Mouse (Mus musculus) activated CD4-positive, CD25-positive, alpha-beta regulatory T cell, adult 9 weeks (primary cell): ENCODE results near the gene Cby3. TPM values are rescaled to one million over a fixed set of nuclear protein-coding genes. Genes with fewer than 3 reads are reported as not detected.

Source experiments
- polyA plus RNA-seq: library from polyadenylated mRNA; unstranded; fragments of 100-300 nt; shearing (Covaris generic); gene quantifications from one replicate; pipeline ENCODE4 v1.2.1, GENCODE M21; 2017

Gene Cby3
- polyA plus RNA-seq, result not detected

DNA sequence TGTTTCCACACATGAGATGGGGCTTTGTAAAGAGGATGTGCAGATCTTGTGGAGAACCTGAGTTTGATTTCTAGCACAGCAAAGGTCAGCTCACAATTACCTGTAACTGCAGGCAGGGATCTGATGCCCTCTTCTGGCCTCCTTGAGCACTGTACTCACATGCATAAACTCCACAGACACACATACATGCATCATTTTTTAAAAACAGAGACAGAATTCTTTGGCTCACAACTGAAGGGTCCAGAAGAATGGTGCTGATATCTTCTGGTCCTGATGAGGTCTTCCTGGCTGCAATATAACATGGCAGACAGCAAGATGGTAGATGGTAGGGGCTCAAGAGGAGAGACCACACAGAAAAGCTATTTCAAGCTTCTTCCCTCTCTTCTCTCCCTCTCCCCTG lies at the start of gene Cby3:
Gene Cby3, plus strand, starts transcription at position 301 of the 400 bp plus-strand sequence.

DNA sequence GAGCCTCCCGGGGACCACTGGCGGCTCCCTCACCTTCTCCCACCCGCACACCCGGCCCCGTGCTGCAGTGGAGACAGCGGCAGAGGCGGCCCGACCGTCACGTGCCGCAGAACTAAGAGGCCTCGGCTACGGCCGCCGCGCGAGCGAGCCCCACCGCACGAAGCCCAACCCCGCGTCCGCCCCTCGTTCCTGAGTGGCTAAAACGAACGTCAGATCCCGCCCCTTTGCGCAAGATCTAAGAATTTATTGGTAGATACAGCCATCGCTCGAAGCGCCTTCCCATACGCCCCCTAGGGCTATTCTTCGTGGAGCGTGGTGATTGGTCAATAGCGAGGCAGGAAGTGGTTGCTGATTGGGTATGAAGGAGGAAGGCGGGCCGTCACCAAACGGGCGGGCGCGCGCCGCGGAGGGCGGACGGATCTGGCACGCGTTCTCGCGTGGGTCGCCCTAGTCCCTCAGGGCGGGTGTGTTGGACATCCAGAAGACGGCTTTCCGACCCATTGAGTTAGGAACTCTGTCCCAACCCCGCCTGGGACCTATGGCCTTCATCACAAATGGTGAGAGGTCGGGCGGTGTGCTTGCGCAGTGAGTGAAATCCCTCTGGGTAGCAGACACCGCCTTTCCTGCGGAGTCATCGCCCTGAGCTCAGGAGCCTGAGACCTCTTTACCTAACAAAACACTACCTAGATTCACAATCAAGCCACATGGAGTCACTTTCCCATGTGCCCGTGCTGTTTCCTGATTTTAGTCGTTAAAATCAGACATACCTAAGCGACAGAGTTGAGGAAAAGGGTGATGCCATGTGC lies 28.6 kb upstream of the Cby3 start, which contains the start of gene Canx:
Gene Canx, minus strand, starts transcription at position 178 of the 806 bp plus-strand sequence.

DNA sequence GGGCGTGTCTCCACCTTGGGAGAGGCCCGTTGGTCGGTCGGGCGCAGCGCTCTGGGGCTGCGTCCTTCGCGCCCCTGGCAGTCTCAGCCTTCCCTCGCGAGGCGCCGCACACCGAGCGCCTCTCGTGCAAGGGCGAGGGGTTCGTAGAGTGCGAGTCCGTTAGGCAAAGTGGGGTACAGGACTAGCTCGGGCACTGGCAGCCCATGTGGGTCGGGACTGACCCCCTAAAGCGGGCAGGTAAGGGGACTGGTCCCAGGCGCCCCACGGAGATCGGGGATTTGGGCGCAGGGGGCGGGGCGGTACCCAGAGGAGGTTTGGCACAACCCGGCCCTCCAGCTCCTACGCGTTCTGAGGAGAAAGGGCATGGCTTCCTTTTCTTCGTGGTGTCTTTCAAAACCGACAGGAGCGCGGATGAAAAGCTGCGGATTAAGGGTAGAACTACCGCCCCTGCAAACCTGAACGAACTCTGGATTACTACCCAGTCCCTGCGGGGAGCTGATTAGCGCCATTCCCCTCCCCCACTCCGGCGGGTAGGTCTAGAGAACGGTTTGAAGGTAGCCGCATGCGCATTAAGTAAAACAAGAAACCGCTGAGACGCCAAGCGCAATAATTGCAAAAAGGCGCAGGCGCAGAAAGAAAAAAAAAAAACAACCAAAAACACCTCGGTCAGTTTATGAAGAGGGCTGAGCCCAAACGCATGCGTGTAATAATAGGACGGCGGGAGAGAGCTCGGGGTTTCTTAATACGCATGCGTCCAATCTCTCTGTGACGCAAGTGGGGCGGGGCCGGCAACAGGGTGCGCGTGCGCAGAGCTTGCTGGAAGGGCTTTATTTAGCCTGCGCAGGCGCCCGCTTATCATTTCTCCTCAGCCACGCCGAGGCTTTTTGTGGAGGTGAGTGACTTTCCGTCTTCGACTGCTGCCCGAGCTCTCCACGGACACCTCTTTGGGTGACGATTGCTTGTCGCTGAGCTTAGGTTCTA lies 22.9 kb downstream of the Cby3 start, which contains the start of gene Hnrnph1:
Gene Hnrnph1, plus strand, starts transcription at position 80 of the 981 bp plus-strand sequence.

Other genes with a start within 250 kb of the Cby3 start
- 55.6 TPM for gene Tbc1d9b, start 223.1 kb upstream of the Cby3 start, polyA plus RNA-seq
- gene Mrnip, start 180.0 kb upstream of the Cby3 start, polyA plus RNA-seq, result 4.8 TPM
- 375 TPM for gene Sqstm1, start 143.6 kb upstream of the Cby3 start, polyA plus RNA-seq
- gene Mgat4b, start 143.6 kb upstream of the Cby3 start, polyA plus RNA-seq, result 2.5 TPM
- gene Ltc4s, start 115.8 kb upstream of the Cby3 start, polyA plus RNA-seq, result 1.8 TPM
- gene Maml1, start 62.2 kb upstream of the Cby3 start, polyA plus RNA-seq, result 2.0 TPM
- 251 TPM for gene Canx, start 28.8 kb upstream of the Cby3 start, polyA plus RNA-seq
- gene Hnrnph1, start 22.5 kb downstream of the Cby3 start, polyA plus RNA-seq, result 273 TPM
- gene Rufy1, start 76.7 kb downstream of the Cby3 start, polyA plus RNA-seq, result 8.8 TPM
- gene Adamts2, start 247.6 kb downstream of the Cby3 start, polyA plus RNA-seq, result not detected